Mouse (Mus musculus) intestine, postnatal 0 days (tissue): Measurements from ENCODE around the gene Thumpd3. TPM values are rescaled to one million over a fixed set of nuclear protein-coding genes. Genes with fewer than 3 reads are reported as not detected.

ENCODE experiments used
- ATAC-seq: fragments of 200-750 bp; cut with Nextera tagmentation; 2 replicates; pipeline ENCODE4 v1.8.0; 2017; ENCODE audit warnings: mild to moderate bottlenecking, moderate TSS enrichment, moderate library complexity
- H3K27ac ChIP-seq: fragments of 300-500 bp; sonication (generic); 2 replicates; pipeline ENCODE4 v1.5.1; 2014; ENCODE audit warnings: mild to moderate bottlenecking, low read depth, low read length, moderate library complexity
- H3K27me3 ChIP-seq: fragments of 300-500 bp; sonication (generic); replicated peaks from 2 replicates; pipeline ENCODE4 v1.6.1; 2014; ENCODE audit warnings: low read length, mixed read lengths; ENCODE audit not compliant: control insufficient read depth, insufficient read depth
- H3K36me3 ChIP-seq: fragments of 300-500 bp; sonication (generic); 2 replicates; pipeline ENCODE4 v1.6.1; 2014; ENCODE audit warnings: mild to moderate bottlenecking, moderate library complexity; ENCODE audit not compliant: control insufficient read depth, insufficient read depth
- H3K4me1 ChIP-seq: fragments of 300-500 bp; sonication (generic); replicated peaks from 2 replicates; pipeline ENCODE4 v1.6.1; 2014; ENCODE audit warnings: antibody characterized with exemption, low read length, mixed read lengths; ENCODE audit not compliant: control insufficient read depth, insufficient read depth
- H3K4me2 ChIP-seq: fragments of 300-500 bp; sonication (generic); replicated peaks from 2 replicates; pipeline ENCODE4 v1.6.1; 2014; ENCODE audit warnings: low read depth, mild to moderate bottlenecking, moderate library complexity
- H3K4me3 ChIP-seq: fragments of 300-500 bp; sonication (generic); 2 replicates; pipeline ENCODE4 v1.5.1; 2014; ENCODE audit warnings: low read depth, low read length
- H3K9ac ChIP-seq: fragments of 300-500 bp; sonication (generic); 2 replicates; pipeline ENCODE4 v1.6.1; 2014; ENCODE audit warnings: mild to moderate bottlenecking, low read depth, low read length
- H3K9me3 ChIP-seq: fragments of 300-500 bp; sonication (generic); 2 replicates; pipeline ENCODE4 v1.6.1; 2016; ENCODE audit warnings: mixed run types; ENCODE audit not compliant: control insufficient read depth
- CTCF ChIP-seq: sonication (generic); IDR thresholded peaks from 2 replicates; pipeline ENCODE4 v1.5.1; 2016; ENCODE audit warnings: low read depth, mild to moderate bottlenecking, control low read depth, antibody characterized with exemption, moderate library complexity
- WGBS: fragments of 180-500 bp; shearing (Covaris S2); extraction: QIAGEN DNeasy Blood & Tissue Kit; methylation state at CpG from one replicate; pipeline ENCODE4 v1.1.7; 2014; 5-methylcytosine and 5-hydroxymethylcytosine counted together
- polyA plus RNA-seq: library from polyadenylated mRNA; unstranded; fragments of >200 nt; fragmentation: Nextera tagmentation; extraction: Ambion mirVana; gene quantifications from 2 replicates; pipeline ENCODE4 v1.2.1, GENCODE M21; 2015

Thumpd3 gene
- polyA plus RNA-seq, 1 experiment from 2014 or later: 36.0 TPM

DNA sequence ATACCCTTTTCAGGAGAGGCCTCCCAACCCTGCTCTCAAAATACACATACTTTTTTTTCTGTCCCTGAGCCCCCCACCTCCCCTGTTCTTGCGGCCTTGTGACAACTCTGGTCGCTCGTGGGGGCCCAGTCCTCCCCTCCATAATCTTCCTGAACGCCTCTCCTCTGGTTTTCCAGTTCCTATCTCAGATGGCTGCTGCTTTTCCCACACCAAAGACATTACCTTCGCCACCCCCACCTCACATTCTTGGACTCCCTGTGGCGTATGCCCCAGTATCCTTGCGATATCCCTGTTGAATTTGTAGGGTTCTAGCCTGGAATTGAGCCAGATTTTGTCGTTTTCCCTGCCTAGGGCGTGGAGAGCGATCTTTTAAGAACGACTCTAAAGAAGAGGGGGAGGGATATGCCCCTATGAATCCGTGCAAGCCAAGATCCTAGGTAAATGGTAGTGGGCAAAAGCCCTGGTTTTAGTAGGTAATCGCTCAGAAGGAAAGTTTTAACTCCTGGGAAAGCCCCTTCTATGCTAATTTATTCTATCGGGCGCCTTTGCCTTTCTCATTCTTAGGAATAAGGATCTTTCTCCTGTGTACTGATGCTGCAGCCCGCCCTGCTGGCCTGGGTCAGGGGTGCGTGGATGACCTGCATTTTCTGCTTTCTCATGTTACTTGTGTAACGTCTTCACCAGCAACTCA lies 32.2 kb downstream of the Thumpd3 start:
- peak overlapping the region; percentile 83 for H3K4me2 ChIP-seq
- no peaks in the 10 kb centered on the region for H3K9me3 ChIP-seq
- 0 out of 2 replicates have a peak, but pooled peaks have one; percentile 37 for TF ChIP-seq CTCF
- H3K4me1 ChIP-seq: no peaks in the 10 kb centered on the region
- no peaks in the 10 kb centered on the region for H3K27me3 ChIP-seq
- H3K27ac ChIP-seq: peak overlapping the region; percentile 100
- WGBS: under 1% methylated on average over 18 of the region's 18 CpGs
- no peaks in the 10 kb centered on the region for H3K36me3 ChIP-seq
- no peak for ATAC-seq
- H3K9ac ChIP-seq: peak overlapping the region; percentile 94
- peak overlapping the region; percentile 91 for H3K4me3 ChIP-seq

DNA sequence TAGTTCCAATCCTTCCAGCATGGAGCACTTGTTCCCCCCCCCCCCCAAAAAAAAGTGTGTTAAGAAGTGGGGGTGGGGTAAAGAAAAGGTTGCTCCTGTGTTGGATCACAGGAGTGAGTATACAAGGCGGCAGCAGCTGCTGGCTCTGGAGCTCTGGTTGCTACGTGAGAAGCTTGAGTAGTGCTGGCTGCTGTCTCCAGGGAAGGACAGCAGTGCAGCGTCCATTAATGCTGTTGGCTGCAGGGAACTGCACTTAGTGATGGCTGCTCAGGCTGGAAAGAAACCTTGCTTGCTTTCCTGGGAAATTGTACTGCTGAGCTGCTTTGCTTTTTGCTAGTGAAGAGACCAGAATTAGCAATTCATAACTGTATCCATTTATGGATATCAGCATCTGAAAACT lies 33.5 kb downstream of the Thumpd3 start:
- TF ChIP-seq CTCF: no peak
- no peaks in the 10 kb centered on the region for H3K36me3 ChIP-seq
- WGBS: 0% methylated on average over 3 of the region's 3 CpGs
- peak overlapping the region; percentile 83 for H3K4me2 ChIP-seq
- ATAC-seq: no peak
- peak overlapping the region; percentile 10 for H3K27ac ChIP-seq
- H3K9me3 ChIP-seq: no peaks in the 10 kb centered on the region
- no peaks in the 10 kb centered on the region for H3K4me1 ChIP-seq
- H3K4me3 ChIP-seq: peak overlapping the region; percentile 91
- H3K27me3 ChIP-seq: no peaks in the 10 kb centered on the region
- no peak overlapping the region for H3K9ac ChIP-seq

DNA sequence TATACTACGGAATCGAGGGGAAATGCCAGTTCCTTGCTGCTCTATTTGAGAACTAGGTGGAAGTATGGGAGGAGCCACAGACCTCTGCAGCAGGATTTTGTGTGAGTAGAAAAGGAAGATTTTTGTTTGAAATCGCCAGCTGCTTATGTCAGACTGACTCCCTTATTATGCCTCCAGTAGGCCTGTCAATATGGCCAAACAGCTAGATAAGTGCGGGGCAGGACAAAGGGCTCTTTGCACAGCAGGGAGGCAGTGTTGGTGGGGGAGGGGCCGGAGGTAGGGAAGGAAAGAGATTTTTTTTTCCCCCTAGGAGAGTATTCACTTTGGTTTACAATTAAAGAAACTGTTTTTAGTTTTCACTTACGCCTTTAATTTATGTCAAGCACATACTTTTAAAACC lies 36.2 kb downstream of the Thumpd3 start:
- WGBS: 12% methylated on average over 6 of the region's 6 CpGs
- no peaks in the 10 kb centered on the region for H3K9me3 ChIP-seq
- ATAC-seq: no peak
- no peaks in the 10 kb centered on the region for H3K4me1 ChIP-seq
- no peaks in the 10 kb centered on the region for H3K36me3 ChIP-seq
- H3K4me3 ChIP-seq: no peak overlapping the region
- no peak for TF ChIP-seq CTCF
- no peaks in the 10 kb centered on the region for H3K27me3 ChIP-seq
- H3K4me2 ChIP-seq: peak overlapping the region; percentile 54
- no peak overlapping the region for H3K9ac ChIP-seq
- 0 out of 2 replicates have a peak overlapping the region, but pooled peaks have one; percentile 35 for H3K27ac ChIP-seq

DNA sequence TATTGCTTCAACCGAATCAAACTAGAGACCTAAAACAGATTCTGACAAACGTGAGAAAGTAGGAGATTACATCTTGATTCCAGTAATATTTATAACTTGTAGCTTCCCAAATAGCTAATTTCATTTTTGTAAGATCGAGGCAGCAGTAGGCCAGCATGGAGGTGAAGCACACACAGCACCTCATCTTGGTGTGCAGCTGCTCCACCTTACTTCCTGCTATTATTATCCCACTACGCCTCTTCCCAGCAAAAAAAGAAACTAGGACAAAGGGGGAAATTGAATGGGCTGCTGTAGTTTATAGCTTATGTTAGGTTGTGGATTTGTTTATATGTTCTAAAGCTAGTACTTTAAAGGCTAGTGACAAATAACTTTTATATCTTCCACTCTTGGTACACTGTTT lies 38.6 kb downstream of the Thumpd3 start:
- H3K27ac ChIP-seq: no peak overlapping the region
- no peaks in the 10 kb centered on the region for H3K9me3 ChIP-seq
- H3K4me3 ChIP-seq: no peak overlapping the region
- H3K36me3 ChIP-seq: no peaks in the 10 kb centered on the region
- no peak overlapping the region for H3K4me2 ChIP-seq
- TF ChIP-seq CTCF: no peak
- no peaks in the 10 kb centered on the region for H3K27me3 ChIP-seq
- WGBS: 18% methylated on average over 4 of the region's 4 CpGs
- H3K9ac ChIP-seq: no peak overlapping the region
- no peak for ATAC-seq
- no peaks in the 10 kb centered on the region for H3K4me1 ChIP-seq

DNA sequence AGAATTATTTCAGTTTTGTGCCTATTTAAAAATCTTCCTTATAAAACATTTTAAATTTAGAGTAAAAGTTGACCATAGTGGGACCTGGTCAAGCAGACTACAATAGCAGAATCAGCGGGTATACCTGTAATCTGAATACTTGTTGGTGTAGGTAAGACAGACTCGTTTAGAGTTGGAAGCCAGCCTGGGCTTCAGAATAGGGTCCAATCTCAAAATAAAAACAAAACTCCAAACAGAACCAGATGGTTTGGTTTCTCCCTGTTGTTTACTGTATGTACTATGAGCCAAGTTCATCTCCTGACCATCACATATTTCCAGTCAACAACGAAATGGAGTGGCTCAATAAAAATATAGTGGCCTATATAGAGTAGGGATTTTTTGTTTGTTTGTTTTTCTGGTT lies 47.2 kb downstream of the Thumpd3 start:
- H3K27me3 ChIP-seq: no peaks in the 10 kb centered on the region
- no peak for ATAC-seq
- 70% methylated on average over 3 of the region's 3 CpGs for whole genome bisulfite sequencing
- H3K4me3 ChIP-seq: no peak overlapping the region
- 0 out of 2 replicates have a peak, but pooled peaks cover 3% of the 10 kb centered on the region for H3K4me1 ChIP-seq
- H3K4me2 ChIP-seq: no peak overlapping the region
- H3K36me3 ChIP-seq: no peaks in the 10 kb centered on the region
- H3K27ac ChIP-seq: no peak overlapping the region
- no peaks in the 10 kb centered on the region for H3K9me3 ChIP-seq
- no peak for TF ChIP-seq CTCF
- no peak overlapping the region for H3K9ac ChIP-seq

DNA sequence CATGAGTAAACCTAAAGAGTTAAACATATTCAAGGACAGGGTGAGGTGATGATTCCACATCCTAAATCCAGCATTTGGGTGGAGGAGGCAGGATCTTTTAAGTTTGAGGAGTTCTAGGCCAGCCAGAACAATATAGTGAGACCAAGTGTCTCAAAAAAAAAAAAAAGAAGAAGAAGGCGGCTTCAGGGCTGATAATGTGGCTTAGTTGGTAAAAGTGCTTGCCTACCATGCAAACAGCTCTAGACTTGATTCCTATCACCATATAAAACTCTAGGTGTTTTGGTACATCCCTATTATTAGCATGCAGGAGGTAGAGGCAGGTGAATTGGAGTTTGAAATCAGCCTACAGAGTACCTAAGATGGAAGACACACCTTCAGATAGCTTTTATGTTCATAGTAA lies 49.5 kb downstream of the Thumpd3 start:
- TF ChIP-seq CTCF: no peak
- Histone ChIP-seq H3K9me3 (no peaks in the 10 kb centered on the region), H3K9ac (no peak overlapping the region), H3K36me3 (no peaks in the 10 kb centered on the region), H3K27me3 (no peaks in the 10 kb centered on the region), H3K4me2 (no peak overlapping the region), H3K4me1 (0 out of 2 replicates have a peak, but pooled peaks cover 5% of the 10 kb centered on the region), H3K4me3 (no peak overlapping the region), H3K27ac (no peak overlapping the region)
- 79% methylated on average over 1 of the region's 1 CpGs for WGBS
- ATAC-seq: no peak
